Mouse (Mus musculus): ENCODE data around the gene Ttc25. TPM values are rescaled to one million over a fixed set of nuclear protein-coding genes. Genes with fewer than 3 reads are reported as not detected.

Gene Ttc25
- polyA plus RNA-seq, 1 experiment from 2014 or later: 6.0 TPM

- H3K4me2 ChIP-seq (replicated peaks): peak overlapping the region; percentile 56
- H3K9ac ChIP-seq: peak overlapping the region; percentile 87
- H3K27me3 ChIP-seq: no peaks in the 10 kb centered on the region
- peak overlapping the region; percentile 97 for H3K27ac ChIP-seq (replicated peaks)
- H3K4me1 ChIP-seq: peaks cover 33% of the 10 kb centered on the region
- H3K9me3 ChIP-seq (replicated peaks): no peaks in the 10 kb centered on the region
- peak; percentile 95 for ATAC-seq (ENCODE audit: insufficient number of reproducible peaks, low FRiP score, low TSS enrichment, low read depth)
- H3K36me3 ChIP-seq: peaks cover 6% of the 10 kb centered on the region; the same call in 1 of the 2 replicates
- peak overlapping the region; percentile 92 for H3K4me3 ChIP-seq (replicated peaks)
- WGBS: under 1% methylated on average over 40 of the region's 40 CpGs
Measured at GRCm38 (mm10) chr11:100619485-100619975, 74.1 kb downstream of the Ttc25 start.

DNA sequence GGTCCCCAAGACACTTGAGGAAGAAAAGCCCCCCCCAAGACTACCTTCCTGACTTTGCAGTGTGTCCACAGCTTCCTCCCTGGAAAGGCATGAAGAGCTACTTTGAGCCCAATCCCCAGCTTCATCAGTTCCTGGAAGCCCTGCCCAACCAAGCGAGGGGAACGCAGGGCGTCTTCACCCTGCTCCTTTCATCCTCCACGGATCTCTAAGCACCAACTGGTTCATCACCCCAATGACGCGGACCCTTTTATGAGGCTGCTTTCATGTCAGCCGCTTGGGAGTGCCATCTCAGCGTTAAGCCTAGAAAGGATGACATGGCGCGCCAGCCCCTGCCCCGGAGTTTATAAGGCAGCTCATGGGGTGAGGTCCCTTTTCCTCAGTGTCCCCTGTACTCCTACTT lies 74.6 kb downstream of the Ttc25 start, which contains the start of gene Dnajc7:
Gene Dnajc7 (minus strand): TSS at position 187 of the 400 bp plus-strand sequence.
- H3K27ac ChIP-seq (replicated peaks): peak within 1 kb of the TSS; percentile 97
- no peaks in the 10 kb centered on the region for H3K9me3 ChIP-seq (replicated peaks)
- no peak; the same call in 1 of the 2 replicates for ATAC-seq (ENCODE audit: insufficient number of reproducible peaks, low FRiP score, low TSS enrichment, low read depth)
- H3K36me3 ChIP-seq: peaks cover 11% of the 10 kb centered on the region
- peak within 1 kb of the TSS; percentile 56 for H3K4me2 ChIP-seq (replicated peaks)
- H3K4me3 ChIP-seq (replicated peaks): peak within 1 kb of the TSS; percentile 92
- no peaks in the 10 kb centered on the region for H3K27me3 ChIP-seq
- 4% methylated on average over 11 of the region's 11 CpGs for WGBS
- H3K9ac ChIP-seq: peak within 1 kb of the TSS; percentile 87
- H3K4me1 ChIP-seq: peaks cover 37% of the 10 kb centered on the region

Other genes with a start within 250 kb of the Ttc25 start
- gene Eif1, start 225.7 kb upstream of the Ttc25 start, polyA plus RNA-seq (2015; fragmentation: Nextera tagmentation; extraction: Ambion mirVana): 1,638 and 1,748 TPM in 2 replicates
- gene Gast, start 211.2 kb upstream of the Ttc25 start, polyA plus RNA-seq (2015; fragmentation: Nextera tagmentation; extraction: Ambion mirVana): 6.0 and 6.7 TPM in 2 replicates
- 7.0 and 10.6 TPM in 2 replicates for gene Hap1, start 189.5 kb upstream of the Ttc25 start, polyA plus RNA-seq (2015; fragmentation: Nextera tagmentation; extraction: Ambion mirVana)
- gene Jup, start 147.8 kb upstream of the Ttc25 start, polyA plus RNA-seq (2015; fragmentation: Nextera tagmentation; extraction: Ambion mirVana): 232 and 256 TPM in 2 replicates
- gene P3h4, start 130.8 kb upstream of the Ttc25 start, polyA plus RNA-seq (2015; fragmentation: Nextera tagmentation; extraction: Ambion mirVana): 89.9 and 91.1 TPM in 2 replicates
- gene Fkbp10, start 129.9 kb upstream of the Ttc25 start, polyA plus RNA-seq (2015; fragmentation: Nextera tagmentation; extraction: Ambion mirVana): 212 TPM in 2 replicates
- gene Nt5c3b, start 103.8 kb upstream of the Ttc25 start, polyA plus RNA-seq (2015; fragmentation: Nextera tagmentation; extraction: Ambion mirVana): 134 and 135 TPM in 2 replicates
- gene Klhl10, start 103.7 kb upstream of the Ttc25 start, polyA plus RNA-seq (2015; fragmentation: Nextera tagmentation; extraction: Ambion mirVana): 1.1 and 1.2 TPM in 2 replicates
- gene Klhl11, start 72.9 kb upstream of the Ttc25 start, polyA plus RNA-seq (2015; fragmentation: Nextera tagmentation; extraction: Ambion mirVana): 8.2 and 9.9 TPM in 2 replicates
- 137 and 152 TPM in 2 replicates for gene Acly, start 17.6 kb upstream of the Ttc25 start, polyA plus RNA-seq (2015; fragmentation: Nextera tagmentation; extraction: Ambion mirVana)
- gene Cnp, start 29.3 kb downstream of the Ttc25 start, polyA plus RNA-seq (2015; fragmentation: Nextera tagmentation; extraction: Ambion mirVana): 32.0 and 33.9 TPM in 2 replicates
- gene Nkiras2, start 73.6 kb downstream of the Ttc25 start, polyA plus RNA-seq (2015; fragmentation: Nextera tagmentation; extraction: Ambion mirVana): 74.6 and 75.5 TPM in 2 replicates
- gene Dnajc7, start 74.6 kb downstream of the Ttc25 start, polyA plus RNA-seq (2015; fragmentation: Nextera tagmentation; extraction: Ambion mirVana): 242 and 256 TPM in 2 replicates
- gene Zfp385c, start 146.8 kb downstream of the Ttc25 start, polyA plus RNA-seq (2015; fragmentation: Nextera tagmentation; extraction: Ambion mirVana): 2.0 and 3.1 TPM in 2 replicates
- gene Dhx58, start 158.7 kb downstream of the Ttc25 start, polyA plus RNA-seq (2015; fragmentation: Nextera tagmentation; extraction: Ambion mirVana): 3.4 and 5.9 TPM in 2 replicates
- 54.6 and 61.1 TPM in 2 replicates for gene Kat2a, start 166.9 kb downstream of the Ttc25 start, polyA plus RNA-seq (2015; fragmentation: Nextera tagmentation; extraction: Ambion mirVana)
- 0.55 TPM in 1 of 2 replicates, not detected in the other for gene Hspb9, start 168.2 kb downstream of the Ttc25 start, polyA plus RNA-seq (2015; fragmentation: Nextera tagmentation; extraction: Ambion mirVana)
- 31.0 and 33.2 TPM in 2 replicates for gene Rab5c, start 192.6 kb downstream of the Ttc25 start, polyA plus RNA-seq (2015; fragmentation: Nextera tagmentation; extraction: Ambion mirVana)
- 0.64 and 1.1 TPM in 2 replicates for gene Kcnh4, start 214.3 kb downstream of the Ttc25 start, polyA plus RNA-seq (2015; fragmentation: Nextera tagmentation; extraction: Ambion mirVana)
- gene Hcrt, start 217.3 kb downstream of the Ttc25 start, polyA plus RNA-seq (2015; fragmentation: Nextera tagmentation; extraction: Ambion mirVana): not detected in 2 replicates
- gene Ghdc, start 225.3 kb downstream of the Ttc25 start, polyA plus RNA-seq (2015; fragmentation: Nextera tagmentation; extraction: Ambion mirVana): 7.2 and 9.2 TPM in 2 replicates